Mouse (Mus musculus) stomach, embryonic 14.5 days (tissue): ENCODE data around the gene Dnah7b. TPM values are rescaled to one million over a fixed set of nuclear protein-coding genes. Genes with fewer than 3 reads are reported as not detected.
"Not testable (repeated sequence)": the region's sequence is repeated elsewhere in the genome, so short reads cannot be mapped to it uniquely, and the experiment has no call there.

Source experiments
- ATAC-seq: fragments of 200-750 bp; cut with Nextera tagmentation; 2 replicates; pipeline ENCODE4 v1.8.0; 2017; ENCODE audit warnings: low read depth, moderate TSS enrichment; ENCODE audit not compliant: insufficient number of reproducible peaks, insufficient read depth, low FRiP score
- H3K27ac ChIP-seq: fragments of 300-500 bp; sonication (generic); 2 replicates; pipeline ENCODE4 v1.5.1; 2014; ENCODE audit warnings: mild to moderate bottlenecking, low read length, moderate library complexity, mixed read lengths
- H3K27me3 ChIP-seq: fragments of 300-500 bp; sonication (generic); 2 replicates; pipeline ENCODE4 v1.6.1; 2014; ENCODE audit warnings: low read length, control low read depth, mixed read lengths; ENCODE audit not compliant: control insufficient read depth, insufficient read depth
- H3K36me3 ChIP-seq: fragments of 300-500 bp; sonication (generic); 2 replicates; pipeline ENCODE4 v1.6.1; 2014; ENCODE audit warnings: mild to moderate bottlenecking, control low read depth, low read length, moderate library complexity, mixed read lengths; ENCODE audit not compliant: control insufficient read depth, insufficient read depth
- H3K4me1 ChIP-seq: fragments of 300-500 bp; sonication (generic); 2 replicates; pipeline ENCODE4 v1.6.1; 2014; ENCODE audit warnings: low read length, control low read depth, mixed read lengths; ENCODE audit not compliant: control insufficient read depth, insufficient read depth
- H3K4me2 ChIP-seq: fragments of 300-500 bp; sonication (generic); replicated peaks from 2 replicates; pipeline ENCODE4 v1.6.1; 2014; ENCODE audit warnings: low read depth, low read length, control low read depth
- H3K4me3 ChIP-seq: fragments of 300-500 bp; sonication (generic); 2 replicates; pipeline ENCODE4 v1.5.1; 2014; ENCODE audit warnings: low read depth, low read length, control low read depth
- H3K9ac ChIP-seq: fragments of 300-500 bp; sonication (generic); replicated peaks from 2 replicates; pipeline ENCODE4 v1.6.1; 2014; ENCODE audit warnings: low read depth, mild to moderate bottlenecking, control low read depth, low read length, moderate library complexity, mixed read lengths
- H3K9me3 ChIP-seq: fragments of 300-500 bp; sonication (generic); 2 replicates; pipeline ENCODE4 v1.6.1; 2016; ENCODE audit warnings: low read depth, low read length, control low read depth; ENCODE audit not compliant: control insufficient read depth
- WGBS: fragments of 180-500 bp; shearing (Covaris S2); extraction: QIAGEN DNeasy Blood & Tissue Kit; methylation state at CpG from one replicate; pipeline ENCODE4 v1.1.7; 2014; 5-methylcytosine and 5-hydroxymethylcytosine counted together
- polyA plus RNA-seq: library from polyadenylated mRNA; unstranded; fragments of >200 nt; fragmentation: Nextera tagmentation; extraction: Ambion mirVana; gene quantifications from 2 replicates; pipeline ENCODE4 v1.2.1, GENCODE M21; 2014

Dnah7b gene
- 2.2 and 2.6 TPM in 2 replicates for polyA plus RNA-seq

DNA sequence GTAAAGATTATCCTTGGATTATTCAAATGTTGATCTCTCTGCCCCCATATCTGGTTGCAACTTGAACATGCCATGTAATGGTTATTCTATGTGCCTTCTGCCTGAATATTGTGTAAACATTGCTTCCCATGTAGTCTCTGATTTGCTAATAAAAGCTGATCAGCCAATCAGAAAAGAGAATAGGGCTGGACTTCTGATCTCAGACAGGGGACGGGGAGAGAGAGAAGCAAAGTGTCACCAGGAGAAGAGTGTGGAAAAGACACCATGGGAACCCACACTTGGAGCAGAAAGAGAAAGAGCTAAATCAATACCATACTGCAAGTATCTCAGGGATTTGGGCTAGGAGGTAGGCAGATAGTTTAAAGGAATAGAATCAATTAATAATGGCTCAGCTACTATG, at the start of gene Dnah7b:
Gene Dnah7b (plus strand): TSS at position 301 of the 400 bp plus-strand sequence.
- Histone ChIP-seq H3K27ac (peak within 1 kb of the TSS; percentile 90), H3K27me3 (no peaks in the 10 kb centered on the region), H3K4me3 (peak within 1 kb of the TSS; percentile 55), H3K9me3 (no peaks in the 10 kb centered on the region), H3K4me2 (peak within 1 kb of the TSS; percentile 44), H3K9ac (peak within 1 kb of the TSS; percentile 55), H3K36me3 (no peaks in the 10 kb centered on the region), H3K4me1 (no peaks in the 10 kb centered on the region)
- 29% methylated on average over 1 of the region's 1 CpGs for WGBS
- ATAC-seq = no peak

DNA sequence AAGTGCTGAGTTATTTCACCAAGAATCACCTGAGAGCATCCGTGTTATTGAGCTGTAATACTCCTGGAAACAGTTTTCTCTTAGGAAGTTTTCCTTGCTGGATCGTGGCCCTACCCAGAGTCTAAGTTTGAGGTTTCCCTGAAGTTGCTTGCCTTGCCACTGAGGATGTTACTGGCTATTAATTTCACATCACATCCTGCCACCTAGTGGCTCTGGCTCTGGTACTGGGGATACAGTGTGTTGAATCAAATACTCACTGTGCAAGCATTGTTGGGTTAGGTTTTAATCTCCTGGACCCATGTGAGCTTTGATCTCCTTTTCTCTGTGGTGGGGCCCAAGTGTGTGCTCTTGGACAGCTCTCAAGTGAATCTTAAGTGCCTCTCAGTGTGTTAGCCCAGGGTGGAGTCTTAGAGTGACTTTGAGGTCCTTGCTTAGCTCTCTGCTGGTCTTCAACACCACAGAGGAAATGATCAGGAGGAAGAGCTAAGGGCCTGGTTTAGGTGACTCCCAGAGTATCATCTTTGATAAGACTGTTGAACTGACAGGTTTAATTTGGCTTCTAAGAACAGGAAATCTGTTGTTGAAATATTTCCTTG, 47.6 kb upstream of the Dnah7b start:
- Histone ChIP-seq H3K4me1 (no peaks in the 10 kb centered on the region), H3K9me3 (no peaks in the 10 kb centered on the region), H3K27me3 (no peaks in the 10 kb centered on the region), H3K36me3 (no peaks in the 10 kb centered on the region), H3K27ac (no peak overlapping the region), H3K4me3 (no peak overlapping the region), H3K4me2 (no peak overlapping the region), H3K9ac (no peak overlapping the region)
- peak; percentile 56; the same call in 1 of the 2 replicates for ATAC-seq
- WGBS = 52% methylated on average over 2 of the region's 2 CpGs

GRCm38 (mm10) chr1:46022262-46022661, 43.9 kb upstream of the Dnah7b start:
- Histone ChIP-seq H3K4me1 (no peaks in the 10 kb centered on the region), H3K4me2 (no peak overlapping the region), H3K27ac (no peak overlapping the region), H3K9me3 (no peaks in the 10 kb centered on the region), H3K4me3 (no peak overlapping the region), H3K27me3 (no peaks in the 10 kb centered on the region), H3K36me3 (no peaks in the 10 kb centered on the region), H3K9ac (no peak overlapping the region)
- WGBS = 26% methylated on average over 2 of the region's 2 CpGs
- ATAC-seq = no peak

GRCm38 (mm10) chr1:46031993-46032555, 34.0 kb upstream of the Dnah7b start:
- H3K4me1 ChIP-seq = no peaks in the 10 kb centered on the region
- no peaks in the 10 kb centered on the region for H3K9me3 ChIP-seq
- no peak overlapping the region for H3K4me2 ChIP-seq
- 81% methylated on average over 1 of the region's 1 CpGs for WGBS
- no peak for ATAC-seq
- H3K9ac ChIP-seq = no peak overlapping the region
- no peaks in the 10 kb centered on the region for H3K27me3 ChIP-seq
- H3K4me3 ChIP-seq = no peak overlapping the region
- H3K36me3 ChIP-seq = no peaks in the 10 kb centered on the region
- no peak overlapping the region for H3K27ac ChIP-seq

- no peak overlapping the region for H3K4me3 ChIP-seq
- no peaks in the 10 kb centered on the region for H3K27me3 ChIP-seq
- no peak overlapping the region for H3K4me2 ChIP-seq
- H3K9ac ChIP-seq = no peak overlapping the region
- H3K27ac ChIP-seq = no peak overlapping the region
- ATAC-seq = no peak
- H3K36me3 ChIP-seq = no peaks in the 10 kb centered on the region
- H3K9me3 ChIP-seq = no peaks in the 10 kb centered on the region
- H3K4me1 ChIP-seq = no peaks in the 10 kb centered on the region
Observed at GRCm38 (mm10) chr1:46048188-46048587, 17.9 kb upstream of the Dnah7b start.

DNA sequence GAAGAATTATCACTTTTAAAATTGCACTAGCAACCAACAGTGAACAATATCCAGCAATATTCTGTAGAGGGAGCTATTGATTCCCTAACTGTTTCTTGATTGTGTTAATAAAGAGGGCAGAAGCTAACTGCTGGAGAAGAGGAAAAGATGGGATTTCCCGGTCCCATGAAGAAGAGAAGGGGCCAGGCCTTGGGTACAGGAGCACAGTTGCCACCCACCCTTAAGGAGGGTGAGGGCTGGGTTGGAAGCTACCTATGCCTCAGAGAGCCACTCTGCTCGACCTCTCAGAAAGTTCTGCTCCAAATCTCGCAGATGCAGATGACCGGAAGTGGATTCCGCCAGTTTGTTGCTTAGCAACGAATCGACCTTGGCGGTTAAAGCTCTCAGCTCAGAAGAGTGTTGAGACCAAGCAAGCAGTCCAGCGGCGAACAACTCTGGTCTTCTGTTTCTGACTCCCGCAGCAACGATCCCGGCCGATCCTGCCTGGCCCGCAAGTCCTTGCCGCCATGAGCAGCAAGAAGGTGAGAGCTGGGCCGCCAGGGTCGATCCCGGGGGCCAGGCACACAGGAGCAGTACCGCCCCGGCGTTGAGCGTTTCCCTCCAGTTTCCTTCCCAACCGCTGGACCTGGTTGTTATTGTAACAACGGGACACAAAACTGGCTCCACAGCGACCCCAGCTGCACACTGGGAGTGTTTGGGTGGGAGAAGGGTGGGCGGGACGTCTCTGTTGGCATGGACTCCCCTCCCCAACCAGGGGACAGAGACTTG, 553 bp downstream of the Dnah7b start:
- peak overlapping the region; percentile 55 for H3K4me3 ChIP-seq
- no peaks in the 10 kb centered on the region for H3K9me3 ChIP-seq
- H3K27ac ChIP-seq = peak overlapping the region; percentile 90
- ATAC-seq = peak; percentile 88
- no peaks in the 10 kb centered on the region for H3K4me1 ChIP-seq
- H3K27me3 ChIP-seq = no peaks in the 10 kb centered on the region
- peak overlapping the region; percentile 44 for H3K4me2 ChIP-seq
- peak overlapping the region; percentile 55 for H3K9ac ChIP-seq
- no peaks in the 10 kb centered on the region for H3K36me3 ChIP-seq
- WGBS = under 1% methylated on average over 28 of the region's 28 CpGs

GRCm38 (mm10) chr1:46068787-46069186, 2.7 kb downstream of the Dnah7b start:
- H3K4me3 ChIP-seq, H3K27me3 ChIP-seq, H3K9me3 ChIP-seq, H3K27ac ChIP-seq, ATAC-seq, H3K4me1 ChIP-seq, H3K36me3 ChIP-seq, H3K4me2 ChIP-seq, H3K9ac ChIP-seq: not testable (repeated sequence)
- 83% methylated on average over 3 of the region's 3 CpGs for WGBS

GRCm38 (mm10) chr1:46077891-46078290, 11.8 kb downstream of the Dnah7b start:
- WGBS = 93% methylated on average over 2 of the region's 2 CpGs
- Histone ChIP-seq H3K27ac (no peak overlapping the region), H3K4me3 (no peak overlapping the region), H3K4me2 (no peak overlapping the region), H3K27me3 (no peaks in the 10 kb centered on the region), H3K9ac (no peak overlapping the region), H3K4me1 (no peaks in the 10 kb centered on the region), H3K36me3 (no peaks in the 10 kb centered on the region), H3K9me3 (no peaks in the 10 kb centered on the region)
- ATAC-seq = no peak
